7 mouse cellular contexts compared by ENCODE assay signal in the genomic region with DNA sequence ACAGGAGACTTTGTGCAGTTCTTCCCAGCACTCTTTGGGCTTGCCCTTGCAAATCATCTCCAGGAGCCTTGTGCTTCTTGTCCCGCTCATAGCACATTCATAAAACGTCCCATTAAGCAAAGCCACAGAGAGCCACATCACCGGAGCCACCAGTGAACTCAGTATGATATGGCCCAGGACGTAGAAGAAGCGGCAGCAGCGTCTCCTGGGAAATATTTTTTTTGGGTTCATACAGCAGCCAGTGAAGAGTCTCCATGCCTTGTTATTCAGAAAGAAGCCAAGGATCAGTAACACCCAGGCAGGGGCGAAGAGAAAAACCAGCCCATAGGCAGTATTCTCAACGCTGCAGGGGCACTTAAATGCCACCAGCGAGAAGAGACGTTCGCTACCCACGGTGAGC. TPM values are rescaled to one million over a fixed set of nuclear protein-coding genes. Genes with fewer than 3 reads are reported as not detected.
DNase-seq lines count a peak whose midpoint lies in the region; ATAC-seq lines count a peak whose summit lies in the region.

No protein-coding gene starts in this region.

- no peaks in the 10 kb centered on the region for H3K9me3 ChIP-seq in lung, embryonic 16.5 days (ENCODE audit: control insufficient read depth, low read length)
- no peaks in the 10 kb centered on the region for H3K9me3 ChIP-seq in forebrain, embryonic 13.5 days (replicated peaks)
- no peaks in the 10 kb centered on the region for H3K9me3 ChIP-seq in limb, embryonic 11.5 days (ENCODE audit: control insufficient read depth, low read length)

- peak overlapping the region; percentile 38 for H3K4me3 ChIP-seq in lung, embryonic 16.5 days (ENCODE audit: low read length)
- H3K4me3 ChIP-seq in forebrain, embryonic 13.5 days, result 0 out of 2 replicates have a peak overlapping the region, but pooled peaks have one; percentile 3
- H3K4me3 ChIP-seq in limb, embryonic 11.5 days (ENCODE audit: low read depth, low read length), result no peak overlapping the region

- no peak for DNase-seq in lung, postnatal 25 days (ENCODE audit: low spot score)
- no peak for DNase-seq in limb, embryonic 11.5 days (ENCODE audit: low spot score)
- DNase-seq in right cerebral cortex, postnatal 4 days, result peak; percentile 2
- no peak for DNase-seq in embryo, embryonic 11 days
- no peak for DNase-seq in natural killer cell, adult 2 months (ENCODE audit: low spot score in 2 of 2)

- H3K27me3 ChIP-seq in lung, embryonic 16.5 days (ENCODE audit: control insufficient read depth, insufficient read depth, low read depth, low read length), result no peaks in the 10 kb centered on the region
- H3K27me3 ChIP-seq in forebrain, embryonic 13.5 days, result no peaks in the 10 kb centered on the region
- no peaks in the 10 kb centered on the region for H3K27me3 ChIP-seq in limb, embryonic 11.5 days (ENCODE audit: control insufficient read depth, insufficient read depth, low read length)

- peak overlapping the region; percentile 58 for H3K4me2 ChIP-seq in lung, embryonic 16.5 days (ENCODE audit: low read depth, low read length)
- peak overlapping the region; percentile 42 for H3K4me2 ChIP-seq in forebrain, embryonic 13.5 days
- 0 out of 2 replicates have a peak overlapping the region, but pooled peaks have one; percentile 11 for H3K4me2 ChIP-seq in limb, embryonic 11.5 days (ENCODE audit: low read depth, severe bottlenecking)

- H3K27ac ChIP-seq in lung, embryonic 16.5 days (ENCODE audit: low read length), result 0 out of 2 replicates have a peak overlapping the region, but pooled peaks have one; percentile 21
- H3K27ac ChIP-seq in forebrain, embryonic 13.5 days, result no peak overlapping the region
- no peak overlapping the region for H3K27ac ChIP-seq in limb, embryonic 11.5 days (replicated peaks; ENCODE audit: low read depth, low read length)

- 52% methylated on average over 12 of the region's 12 CpGs for WGBS in lung, embryonic 16.5 days
- WGBS in forebrain, embryonic 13.5 days, result 58% methylated on average over 12 of the region's 12 CpGs
- WGBS in limb, embryonic 11.5 days, result 71% methylated on average over 12 of the region's 12 CpGs

- no peaks in the 10 kb centered on the region for H3K36me3 ChIP-seq in lung, embryonic 16.5 days (ENCODE audit: control insufficient read depth, insufficient read depth, low read length)
- H3K36me3 ChIP-seq in forebrain, embryonic 13.5 days (ENCODE audit: poor library complexity, severe bottlenecking), result no peaks in the 10 kb centered on the region
- no peaks in the 10 kb centered on the region for H3K36me3 ChIP-seq in limb, embryonic 11.5 days (ENCODE audit: control insufficient read depth, insufficient read depth, low read length)

- H3K4me1 ChIP-seq in lung, embryonic 16.5 days (replicated peaks; ENCODE audit: control insufficient read depth, insufficient read depth, low read length), result peaks cover 6% of the 10 kb centered on the region; the same call in 1 of the 2 replicates
- no peaks in the 10 kb centered on the region for H3K4me1 ChIP-seq in forebrain, embryonic 13.5 days
- H3K4me1 ChIP-seq in limb, embryonic 11.5 days (ENCODE audit: control insufficient read depth, insufficient read depth, low read length), result no peaks in the 10 kb centered on the region

- H3K9ac ChIP-seq in lung, embryonic 16.5 days (ENCODE audit: low read length), result peak overlapping the region; percentile 58
- no peak overlapping the region for H3K9ac ChIP-seq in forebrain, embryonic 13.5 days
- no peak overlapping the region; the same call in 1 of the 2 replicates for H3K9ac ChIP-seq in limb, embryonic 11.5 days (ENCODE audit: low read length)

- peak; percentile 19; the same call in 1 of the 2 replicates for ATAC-seq in lung, embryonic 16.5 days (ENCODE audit: low read depth)
- ATAC-seq in forebrain, embryonic 13.5 days, result peak; percentile 22
- ATAC-seq in limb, embryonic 11.5 days (ENCODE audit: insufficient number of reproducible peaks, low FRiP score, low TSS enrichment, low read depth), result no peak

RNA-seq across cellular contexts. Expression of gene Calhm5, which starts 0.4 kb away (rescaled TPM):
- polyA plus RNA-seq in lung, embryonic 16.5 days (2015; fragmentation: Nextera tagmentation; extraction: Ambion mirVana), result 1.0 TPM in 2 replicates
- 0.18 and 0.28 TPM in 2 replicates for polyA plus RNA-seq in forebrain, embryonic 13.5 days (2015; fragmentation: Nextera tagmentation; extraction: Ambion mirVana)
- 0.07 and 0.08 TPM in 2 replicates for polyA plus RNA-seq in limb, embryonic 11.5 days (2014; fragmentation: Nextera tagmentation; extraction: Ambion mirVana)

RNA-seq across cellular contexts. Expression of gene Calhm6, which starts 31.8 kb away (rescaled TPM):
- 1.1 and 1.8 TPM in 2 replicates for polyA plus RNA-seq in lung, embryonic 16.5 days (2015; fragmentation: Nextera tagmentation; extraction: Ambion mirVana)
- 0.21 and 0.33 TPM in 2 replicates for polyA plus RNA-seq in forebrain, embryonic 13.5 days (2015; fragmentation: Nextera tagmentation; extraction: Ambion mirVana)
- 0.68 and 0.98 TPM in 2 replicates for polyA plus RNA-seq in limb, embryonic 11.5 days (2014; fragmentation: Nextera tagmentation; extraction: Ambion mirVana)

RNA-seq across cellular contexts. Expression of gene Calhm4, which starts 51.9 kb away (rescaled TPM):
- polyA plus RNA-seq in lung, embryonic 16.5 days (2015; fragmentation: Nextera tagmentation; extraction: Ambion mirVana), result not detected in 2 replicates
- polyA plus RNA-seq in forebrain, embryonic 13.5 days (2015; fragmentation: Nextera tagmentation; extraction: Ambion mirVana), result not detected in 2 replicates
- polyA plus RNA-seq in limb, embryonic 11.5 days (2014; fragmentation: Nextera tagmentation; extraction: Ambion mirVana), result not detected in 2 replicates

RNA-seq across cellular contexts. Expression of gene Trappc3l, which starts 58.6 kb away (rescaled TPM):
- not detected in 2 replicates for polyA plus RNA-seq in lung, embryonic 16.5 days (2015; fragmentation: Nextera tagmentation; extraction: Ambion mirVana)
- not detected in 2 replicates for polyA plus RNA-seq in forebrain, embryonic 13.5 days (2015; fragmentation: Nextera tagmentation; extraction: Ambion mirVana)
- not detected in 2 replicates for polyA plus RNA-seq in limb, embryonic 11.5 days (2014; fragmentation: Nextera tagmentation; extraction: Ambion mirVana)
